7 mouse cellular contexts compared by ENCODE assay signal in the genomic region with DNA sequence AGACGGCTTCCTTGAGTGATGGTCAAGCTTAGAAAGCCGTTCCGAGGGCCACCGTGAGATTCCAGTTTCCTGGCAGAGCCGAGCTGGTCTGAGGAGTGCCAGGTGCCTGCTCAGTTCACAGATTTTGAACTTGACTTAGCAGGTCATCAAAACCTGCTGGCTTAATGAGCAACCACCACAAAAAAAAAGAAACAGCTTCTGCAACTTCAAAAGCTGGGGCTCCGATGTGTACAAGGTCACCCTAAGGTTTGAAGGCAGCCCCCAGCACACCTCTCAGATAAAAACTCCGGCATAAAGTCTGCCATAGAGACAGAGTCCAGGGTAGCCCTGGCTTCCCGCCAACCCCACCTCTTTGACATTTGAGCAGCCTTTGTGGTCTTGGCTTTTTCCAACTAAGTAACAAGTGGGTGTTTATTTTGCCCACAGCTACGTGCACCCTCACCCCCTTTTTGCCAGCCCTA. TPM values are rescaled to one million over a fixed set of nuclear protein-coding genes. Genes with fewer than 3 reads are reported as not detected.
DNase-seq lines count a peak whose midpoint lies in the region; ATAC-seq and TF ChIP-seq lines count a peak whose summit lies in the region.

Gene D630039A03Rik, minus strand, starts transcription at position 97 of the 461 bp plus-strand sequence.

- peak; percentile 35 for DNase-seq in thymus, postnatal 25 days
- no peak for DNase-seq in thymus, postnatal 4 days
- peak; percentile 48 to 51 for DNase-seq in cerebellum, adult 18-20 months
- peak; percentile 78 for DNase-seq in kidney, adult 11 months
- peak; percentile 41 for DNase-seq in liver, postnatal 0 days
- DNase-seq in embryo, embryonic 9.5 days (ENCODE audit: extremely low spot score): no peak
- no peak for DNase-seq in frontal cortex, postnatal 36 days (ENCODE audit: low spot score in 2 of 2)

- no peaks in the 10 kb centered on the region for H3K27me3 ChIP-seq in liver, postnatal 0 days (ENCODE audit: insufficient read depth, low read length)

- TF ChIP-seq CTCF in liver, postnatal 0 days (IDR thresholded peaks at IDR 0.05; ENCODE audit: low read depth): no peak

- H3K4me1 ChIP-seq in liver, postnatal 0 days (ENCODE audit: insufficient read depth): peaks cover 7% of the 10 kb centered on the region

- H3K9ac ChIP-seq in liver, postnatal 0 days (replicated peaks): 0 out of 2 replicates have a peak within 1 kb of the TSS, but pooled peaks have one; percentile 44

- no peaks in the 10 kb centered on the region for H3K9me3 ChIP-seq in liver, postnatal 0 days (ENCODE audit: low read length)

- H3K36me3 ChIP-seq in liver, postnatal 0 days (replicated peaks; ENCODE audit: insufficient read depth, low read length): no peaks in the 10 kb centered on the region

- TF ChIP-seq EP300 in liver, postnatal 0 days (IDR thresholded peaks at IDR 0.05; ENCODE audit: low read depth): no peak

- 19% methylated on average over 9 of the region's 9 CpGs for WGBS in liver, postnatal 0 days (ENCODE audit: insufficient replicate concordance)

- H3K4me3 ChIP-seq in liver, postnatal 0 days (ENCODE audit: low read depth, low read length): peak within 1 kb of the TSS; percentile 38

- H3K27ac ChIP-seq in liver, postnatal 0 days (ENCODE audit: low read depth): no peak within 1 kb of the TSS

- peak within 1 kb of the TSS; percentile 60 for H3K4me2 ChIP-seq in liver, postnatal 0 days (ENCODE audit: low read depth, low read length)

- peak; percentile 43; the same call in 1 of the 2 replicates for ATAC-seq in liver, postnatal 0 days

RNA-seq across cellular contexts. Expression of gene D630039A03Rik, which starts in this region (rescaled TPM):
- polyA plus RNA-seq in liver, postnatal 0 days (2015; fragmentation: Nextera tagmentation; extraction: Ambion mirVana): 1.5 and 1.6 TPM in 2 replicates

Comparison
In these comparisons a context has a peak if more than half of its experiments do, and no peak if none do; other contexts are left out.
1. DNase-seq: peak in thymus, postnatal 25 days (single experiment), cerebellum, adult 18-20 months (2 of 2), kidney, adult 11 months (single experiment) and liver, postnatal 0 days (single experiment); none in thymus, postnatal 4 days (single experiment), embryo, embryonic 9.5 days (single experiment) and frontal cortex, postnatal 36 days (0 of 2).